Mouse (Mus musculus) ZHBTc4 (cell line): Measurements from ENCODE around the gene Gm45213.

ENCODE experiments used
- DNase-seq: peaks from one replicate; pipeline ENCODE4 v3.0.0-alpha.2; 2011; ENCODE audit warnings: low read depth, low spot score

Gene Gm45213

GRCm38 (mm10) chr7:66043552-66044459, at the start of gene Gm45213:
Gene Gm45213, plus strand, starts transcription at chr7:66043602.
- DNase-seq, result no peak

- no peak for DNase-seq
Observed at GRCm38 (mm10) chr7:66001035-66001754, 42.2 kb upstream of the Gm45213 start.

GRCm38 (mm10) chr7:66001797-66002196, 41.6 kb upstream of the Gm45213 start:
- no peak for DNase-seq

DNA sequence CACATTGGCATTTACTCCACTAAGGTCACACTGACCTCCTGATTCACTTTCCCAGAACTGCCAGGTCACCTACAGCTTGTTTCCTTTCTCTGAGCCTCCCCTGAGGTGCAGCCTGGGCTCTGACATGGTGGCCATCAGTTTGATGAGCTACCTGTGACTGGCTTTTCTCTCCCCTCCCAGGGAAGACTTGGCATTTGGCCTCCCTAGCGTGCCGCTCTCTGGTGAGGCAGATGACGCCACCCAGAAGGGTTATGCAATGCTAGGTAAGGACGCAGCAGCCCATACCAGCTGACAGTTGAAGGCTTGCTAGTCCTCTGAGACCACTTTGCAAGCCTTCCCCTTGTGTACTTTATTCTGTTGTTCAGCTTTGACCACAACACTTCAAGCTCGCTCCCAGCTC, 40.0 kb upstream of the Gm45213 start:
- no peak for DNase-seq

- no peak for DNase-seq
Observed at GRCm38 (mm10) chr7:66003865-66004638, 39.4 kb upstream of the Gm45213 start.

- DNase-seq, result no peak
Observed at GRCm38 (mm10) chr7:66005066-66005465, 38.3 kb upstream of the Gm45213 start.

- no peak for DNase-seq
Observed at GRCm38 (mm10) chr7:66008161-66008891, 35.1 kb upstream of the Gm45213 start.

DNA sequence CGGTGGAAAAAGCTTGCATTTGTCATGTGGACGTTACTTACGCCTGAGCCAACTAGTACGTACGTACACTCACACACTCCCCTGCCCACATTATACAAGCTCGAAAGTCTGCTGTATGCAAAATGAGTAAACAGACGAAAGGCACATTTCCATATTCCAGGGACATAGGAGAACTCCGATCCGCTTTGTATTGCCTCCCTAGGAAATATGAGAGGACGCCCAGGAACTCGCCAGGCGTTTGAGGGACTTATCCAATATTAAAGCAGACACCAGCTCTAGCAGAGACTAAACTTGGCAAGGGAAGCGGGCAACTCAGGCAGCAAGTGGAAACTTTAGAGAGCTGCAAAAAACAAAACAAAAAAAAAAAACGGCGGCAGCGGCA, 34.5 kb upstream of the Gm45213 start:
- no peak for DNase-seq

- DNase-seq, result peak; percentile 18
Observed at GRCm38 (mm10) chr7:66010518-66010917, 32.9 kb upstream of the Gm45213 start.

GRCm38 (mm10) chr7:66027747-66028146, 15.7 kb upstream of the Gm45213 start:
- peak; percentile 54 for DNase-seq

GRCm38 (mm10) chr7:66028766-66029512, 14.5 kb upstream of the Gm45213 start:
- no peak for DNase-seq

GRCm38 (mm10) chr7:66036809-66037208, 6.6 kb upstream of the Gm45213 start:
- no peak for DNase-seq

DNA sequence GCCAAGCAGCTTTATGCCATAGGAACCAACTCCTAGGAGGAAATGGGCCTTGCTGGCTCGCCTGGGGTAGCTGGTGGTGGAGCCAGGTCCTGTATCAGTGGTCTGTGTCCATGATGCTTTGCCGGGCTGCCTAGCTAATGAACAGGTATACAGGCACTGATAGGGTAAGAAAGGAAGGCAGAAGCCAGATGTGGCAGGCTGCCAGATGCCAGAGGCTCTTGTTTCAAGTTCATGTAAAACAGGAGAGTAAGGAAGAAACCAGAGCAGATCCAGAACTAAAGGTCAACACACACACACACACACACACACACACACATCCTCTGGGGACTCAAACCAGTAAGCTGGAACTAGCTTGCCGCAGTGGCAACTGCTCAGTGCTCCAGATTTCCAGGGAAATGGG, 5.1 kb upstream of the Gm45213 start:
- DNase-seq, result no peak

- DNase-seq, result no peak
Observed at GRCm38 (mm10) chr7:66038730-66039129, 4.7 kb upstream of the Gm45213 start.

- DNase-seq, result no peak
Observed at GRCm38 (mm10) chr7:66040026-66040814, 3.2 kb upstream of the Gm45213 start.

GRCm38 (mm10) chr7:66044617-66045016, 1.2 kb downstream of the Gm45213 start:
- no peak for DNase-seq

- DNase-seq, result no peak
Observed at GRCm38 (mm10) chr7:66046921-66047918, 3.8 kb downstream of the Gm45213 start.

DNA sequence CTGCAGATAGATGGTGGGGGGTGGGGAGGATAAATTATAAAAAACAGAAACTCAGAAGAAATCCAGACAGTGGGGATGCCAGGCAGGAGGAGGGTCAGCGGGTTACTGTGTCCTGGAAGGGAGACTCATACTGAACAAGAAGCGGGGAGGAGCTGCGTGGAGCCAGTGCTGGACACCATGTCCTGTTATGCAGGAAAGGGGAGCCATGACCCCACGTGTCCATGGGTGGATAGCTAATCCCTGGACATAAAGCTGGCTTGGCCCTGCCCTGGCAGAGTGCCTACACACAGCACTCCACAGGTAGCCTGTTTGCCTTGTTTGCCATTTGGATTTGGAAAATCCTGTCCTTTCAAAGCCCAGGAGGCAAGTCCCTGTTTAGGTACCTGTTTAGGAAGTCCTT, 4.6 kb downstream of the Gm45213 start:
- no peak for DNase-seq
